Mouse (Mus musculus) neural tube, embryonic 15.5 days (tissue): ENCODE data around the gene Ly6g5b. TPM values are rescaled to one million over a fixed set of nuclear protein-coding genes. Genes with fewer than 3 reads are reported as not detected.

Source experiments
- ATAC-seq: fragments of 200-750 bp; cut with Nextera tagmentation; 2 replicates; pipeline ENCODE4 v1.8.0; 2017; ENCODE audit warnings: mild to moderate bottlenecking, moderate TSS enrichment, moderate library complexity; ENCODE audit not compliant: low FRiP score
- H3K27ac ChIP-seq: fragments of 300-500 bp; sonication (generic); replicated peaks from 2 replicates; pipeline ENCODE4 v1.5.1; 2015; ENCODE audit warnings: mild to moderate bottlenecking, inconsistent platforms
- H3K27me3 ChIP-seq: fragments of 300-500 bp; sonication (generic); replicated peaks from 2 replicates; pipeline ENCODE4 v1.6.1; 2015; ENCODE audit warnings: inconsistent platforms
- H3K36me3 ChIP-seq: fragments of 300-500 bp; sonication (generic); 2 replicates; pipeline ENCODE4 v1.6.1; 2015; ENCODE audit warnings: inconsistent platforms
- H3K4me1 ChIP-seq: fragments of 300-500 bp; sonication (generic); 2 replicates; pipeline ENCODE4 v1.6.1; 2015; ENCODE audit warnings: inconsistent platforms
- H3K4me2 ChIP-seq: fragments of 300-500 bp; sonication (generic); 2 replicates; pipeline ENCODE4 v1.6.1; 2015; ENCODE audit warnings: inconsistent platforms, mild to moderate bottlenecking, moderate library complexity
- H3K4me3 ChIP-seq: fragments of 300-500 bp; sonication (generic); replicated peaks from 2 replicates; pipeline ENCODE4 v1.5.1; 2015; ENCODE audit warnings: mild to moderate bottlenecking, inconsistent platforms
- H3K9ac ChIP-seq: fragments of 300-500 bp; sonication (generic); replicated peaks from 2 replicates; pipeline ENCODE4 v1.6.1; 2015; ENCODE audit warnings: mild to moderate bottlenecking, inconsistent platforms
- H3K9me3 ChIP-seq: fragments of 300-500 bp; sonication (generic); replicated peaks from 2 replicates; pipeline ENCODE4 v1.6.1; 2016; ENCODE audit warnings: inconsistent platforms
- WGBS: fragments of 180-500 bp; shearing (Covaris S2); methylation state at CpG from one replicate; pipeline ENCODE4 v1.1.7; 2015; ENCODE audit warnings: mixed read lengths; 5-methylcytosine and 5-hydroxymethylcytosine counted together
- polyA plus RNA-seq: library from polyadenylated mRNA; unstranded; fragments of >200 nt; fragmentation: Nextera tagmentation; extraction: Ambion mirVana; gene quantifications from 2 replicates; pipeline ENCODE4 v1.2.1, GENCODE M21; 2015

The Ly6g5b gene
- polyA plus RNA-seq: 1.0 and 1.5 TPM in 2 replicates

DNA sequence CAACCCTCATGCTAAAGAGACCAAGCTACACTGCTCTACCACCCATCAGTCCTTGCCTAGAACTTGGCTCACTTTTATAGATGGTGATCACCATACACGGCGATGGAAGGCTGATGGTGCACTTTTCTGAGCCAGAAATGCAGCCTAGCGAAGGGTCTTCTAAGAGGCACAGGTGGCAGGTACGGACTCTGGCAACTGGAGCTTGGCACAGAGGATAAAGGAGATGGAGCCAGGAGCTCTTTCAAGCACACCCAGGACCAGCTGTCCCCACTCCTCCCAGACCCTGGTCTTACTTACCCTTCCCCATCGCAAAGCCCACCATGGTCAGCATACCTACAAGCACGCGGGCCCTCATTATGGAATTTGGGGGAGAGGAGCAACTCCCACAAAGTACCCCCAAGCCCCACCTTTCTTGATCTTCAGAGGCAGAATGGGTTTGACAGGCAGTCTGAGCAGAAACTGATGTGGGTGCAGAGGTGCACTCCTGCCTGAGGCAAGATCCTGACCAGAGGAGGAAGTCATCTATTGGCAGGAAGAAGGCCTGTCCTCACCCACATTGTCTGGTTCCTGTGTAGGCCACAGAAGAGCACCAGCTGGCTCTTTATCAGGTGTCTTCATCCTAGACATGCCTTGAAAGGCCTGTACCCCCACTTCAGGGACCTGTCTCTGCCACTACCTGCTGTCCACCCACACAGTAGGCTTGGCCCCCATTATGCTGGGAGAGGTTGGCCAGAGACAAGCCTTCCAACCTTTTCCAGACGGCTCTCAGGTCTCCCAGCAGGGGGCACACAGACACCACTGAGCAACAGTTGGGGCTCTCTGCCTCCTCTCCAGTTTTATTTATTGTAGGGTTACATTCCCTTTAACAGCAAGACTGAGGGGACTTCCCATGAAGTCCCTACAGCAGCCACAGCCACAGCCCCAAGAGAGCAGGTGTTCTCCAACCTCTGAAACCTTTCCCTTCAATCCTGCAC, at the start of gene Ly6g5b:
TSS of gene Ly6g5b (minus strand) at position 383 of the 974 bp plus-strand sequence.
- H3K4me3 ChIP-seq: no peak within 1 kb of the TSS
- no peaks in the 10 kb centered on the region for H3K27me3 ChIP-seq
- peaks cover 54% of the 10 kb centered on the region for H3K36me3 ChIP-seq
- 85% methylated on average over 8 of the region's 8 CpGs for WGBS
- no peak within 1 kb of the TSS for H3K27ac ChIP-seq
- peaks cover 9% of the 10 kb centered on the region for H3K4me1 ChIP-seq
- ATAC-seq: no peak
- H3K9me3 ChIP-seq: no peaks in the 10 kb centered on the region
- no peak within 1 kb of the TSS for H3K9ac ChIP-seq
- no peak within 1 kb of the TSS for H3K4me2 ChIP-seq

DNA sequence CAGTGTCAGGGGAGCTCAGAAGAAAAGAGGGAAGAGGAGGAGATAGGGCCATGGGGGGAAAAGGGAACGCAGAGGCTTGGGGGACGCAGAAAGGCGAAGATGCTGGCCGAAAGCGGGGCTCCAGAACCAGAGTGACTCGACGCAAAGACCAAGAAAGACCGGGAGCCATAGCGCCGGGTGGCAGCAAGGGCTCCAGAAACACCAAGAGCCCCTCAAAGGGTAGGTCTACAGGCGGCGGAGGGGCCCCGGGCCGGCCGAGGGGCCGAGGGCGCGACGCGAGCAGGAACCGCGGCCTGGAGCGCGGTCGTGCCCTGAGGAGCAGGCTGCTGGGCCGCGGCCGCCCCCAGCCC, 49.0 kb upstream of the Ly6g5b start:
- peaks cover 30% of the 10 kb centered on the region for H3K36me3 ChIP-seq
- no peaks in the 10 kb centered on the region for H3K27me3 ChIP-seq
- H3K4me2 ChIP-seq: peak overlapping the region; percentile 95
- peak overlapping the region; percentile 93 for H3K27ac ChIP-seq
- no peak for ATAC-seq
- peak overlapping the region; percentile 99 for H3K4me3 ChIP-seq
- peak overlapping the region; percentile 100 for H3K9ac ChIP-seq
- H3K4me1 ChIP-seq: peaks cover 42% of the 10 kb centered on the region
- 0% methylated on average over 24 of the region's 28 CpGs for WGBS
- no peaks in the 10 kb centered on the region for H3K9me3 ChIP-seq

DNA sequence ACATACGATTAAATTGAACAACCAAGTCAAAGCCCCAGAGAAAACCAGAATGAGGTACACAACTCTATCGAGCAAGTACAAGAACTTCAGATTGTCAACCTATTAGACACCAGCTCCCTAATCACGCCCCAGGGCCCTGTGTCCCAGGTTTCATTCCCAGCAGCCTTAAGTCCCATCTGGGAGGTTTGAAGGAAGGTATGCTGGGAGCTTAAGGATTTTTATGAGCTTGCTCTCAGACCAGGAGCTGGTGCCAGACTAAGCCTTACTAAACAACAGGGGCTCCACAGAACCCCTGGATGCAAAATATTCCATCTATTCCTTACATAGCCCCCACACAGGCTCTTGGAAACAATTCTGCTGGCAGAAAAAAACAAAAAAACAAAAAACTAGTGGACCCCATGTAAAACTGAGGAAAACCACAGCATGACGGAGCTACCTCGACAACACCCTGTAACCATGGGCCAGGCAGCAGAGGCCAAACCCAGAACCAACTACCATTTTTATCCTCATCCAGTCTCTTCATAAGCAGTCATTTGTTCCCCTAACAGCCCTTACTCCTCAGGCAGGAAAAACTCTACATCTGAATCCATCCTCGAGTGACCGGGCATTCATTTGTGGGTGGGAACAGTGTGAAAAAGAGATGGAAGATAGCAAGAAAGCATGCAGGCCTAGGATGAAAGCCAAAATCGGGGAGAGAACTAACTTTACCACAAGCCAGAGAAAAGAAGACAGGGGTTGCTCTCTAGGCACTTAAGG, 48.3 kb upstream of the Ly6g5b start:
- peak overlapping the region; percentile 100 for H3K9ac ChIP-seq

DNA sequence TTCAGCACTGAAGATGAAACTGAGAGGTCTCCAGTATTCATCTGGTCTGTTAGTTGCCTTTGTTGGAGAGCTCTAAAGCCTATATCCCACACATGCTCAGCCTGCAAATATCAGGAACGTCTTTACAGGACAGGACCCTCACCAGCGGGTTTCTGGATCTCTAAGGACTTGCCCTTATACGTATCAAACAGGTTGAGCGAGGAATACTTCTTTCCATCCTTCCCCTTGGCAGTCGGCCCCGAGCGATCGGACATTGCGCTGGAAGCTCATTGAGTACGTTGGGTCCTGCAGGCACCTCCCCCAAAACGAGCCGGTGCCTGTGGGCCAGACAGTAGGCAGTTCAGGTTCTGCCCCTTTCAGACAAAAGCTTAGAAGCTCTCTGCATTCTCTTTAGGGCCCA, 47.5 kb upstream of the Ly6g5b start:
- Histone ChIP-seq H3K4me2 (peak overlapping the region; percentile 95), H3K27me3 (no peaks in the 10 kb centered on the region), H3K4me3 (peak overlapping the region; percentile 99), H3K4me1 (peaks cover 42% of the 10 kb centered on the region), H3K27ac (no peak overlapping the region), H3K36me3 (peaks cover 44% of the 10 kb centered on the region), H3K9ac (peak overlapping the region; percentile 100), H3K9me3 (no peaks in the 10 kb centered on the region)
- 43% methylated on average over 12 of the region's 12 CpGs for WGBS
- no peak for ATAC-seq

More for the DNA sequence above, 48.3 kb upstream of the Ly6g5b start:
- Histone ChIP-seq H3K36me3 (peaks cover 37% of the 10 kb centered on the region), H3K27me3 (no peaks in the 10 kb centered on the region), H3K4me3 (peak overlapping the region; percentile 99), H3K27ac (peak overlapping the region; percentile 93), H3K9me3 (no peaks in the 10 kb centered on the region), H3K4me1 (peaks cover 42% of the 10 kb centered on the region), H3K4me2 (peak overlapping the region; percentile 95)
- no peak for ATAC-seq
- 9% methylated on average over 8 of the region's 8 CpGs for WGBS

DNA sequence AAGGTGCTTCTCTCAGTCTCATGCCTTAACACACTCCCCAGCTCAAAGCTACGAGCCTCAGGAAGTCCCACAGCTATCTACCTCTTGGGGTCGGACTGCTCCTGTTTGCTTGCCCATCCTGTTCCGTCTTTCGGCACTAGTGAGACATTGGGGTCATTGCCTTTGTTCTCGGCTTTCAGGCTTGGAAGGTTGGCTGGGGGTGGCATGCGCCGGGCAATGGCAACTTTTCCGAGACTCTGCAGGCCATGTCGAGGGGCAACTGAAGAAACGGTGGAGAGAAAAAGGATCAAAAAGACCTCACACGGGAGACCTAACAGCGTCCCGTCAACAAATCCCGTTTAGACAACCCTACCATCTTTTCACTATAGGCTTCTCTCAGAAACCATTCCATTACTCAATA, 46.9 kb upstream of the Ly6g5b start:
- ATAC-seq: no peak
- H3K4me1 ChIP-seq: peaks cover 42% of the 10 kb centered on the region
- peak overlapping the region; percentile 100; the same call in 1 of the 2 replicates for H3K9ac ChIP-seq
- no peak overlapping the region for H3K27ac ChIP-seq
- H3K4me3 ChIP-seq: peak overlapping the region; percentile 99
- H3K27me3 ChIP-seq: no peaks in the 10 kb centered on the region
- H3K4me2 ChIP-seq: peak overlapping the region; percentile 95
- H3K9me3 ChIP-seq: no peaks in the 10 kb centered on the region
- 81% methylated on average over 14 of the region's 14 CpGs for WGBS
- H3K36me3 ChIP-seq: peaks cover 51% of the 10 kb centered on the region

DNA sequence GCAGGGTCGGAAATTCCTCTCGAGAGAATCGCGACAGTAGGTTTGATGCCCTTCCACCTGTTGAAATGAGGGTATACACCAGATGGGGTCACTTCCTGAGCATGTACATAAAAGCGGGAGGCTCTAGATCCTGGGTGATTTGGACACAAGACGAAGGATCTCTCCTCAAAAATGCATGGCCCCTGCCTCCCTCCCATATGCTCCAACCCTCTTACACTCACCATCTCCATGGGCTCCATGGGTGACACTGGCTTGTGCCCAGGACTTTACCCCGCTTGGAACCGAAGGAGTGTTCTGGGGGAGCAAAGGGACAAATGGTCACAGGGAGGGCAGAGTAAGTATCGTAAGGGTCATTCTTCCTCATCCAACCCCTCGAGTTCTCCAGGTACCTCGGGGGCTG, 46.2 kb upstream of the Ly6g5b start:
- WGBS: 79% methylated on average over 11 of the region's 11 CpGs
- no peaks in the 10 kb centered on the region for H3K27me3 ChIP-seq
- peaks cover 36% of the 10 kb centered on the region for H3K4me1 ChIP-seq
- H3K4me3 ChIP-seq: 0 out of 2 replicates have a peak overlapping the region, but pooled peaks have one; percentile 99
- H3K36me3 ChIP-seq: peaks cover 58% of the 10 kb centered on the region
- ATAC-seq: no peak
- no peak overlapping the region for H3K9ac ChIP-seq
- no peak overlapping the region for H3K27ac ChIP-seq
- H3K4me2 ChIP-seq: peak overlapping the region; percentile 95; the same call in 1 of the 2 replicates
- H3K9me3 ChIP-seq: no peaks in the 10 kb centered on the region

DNA sequence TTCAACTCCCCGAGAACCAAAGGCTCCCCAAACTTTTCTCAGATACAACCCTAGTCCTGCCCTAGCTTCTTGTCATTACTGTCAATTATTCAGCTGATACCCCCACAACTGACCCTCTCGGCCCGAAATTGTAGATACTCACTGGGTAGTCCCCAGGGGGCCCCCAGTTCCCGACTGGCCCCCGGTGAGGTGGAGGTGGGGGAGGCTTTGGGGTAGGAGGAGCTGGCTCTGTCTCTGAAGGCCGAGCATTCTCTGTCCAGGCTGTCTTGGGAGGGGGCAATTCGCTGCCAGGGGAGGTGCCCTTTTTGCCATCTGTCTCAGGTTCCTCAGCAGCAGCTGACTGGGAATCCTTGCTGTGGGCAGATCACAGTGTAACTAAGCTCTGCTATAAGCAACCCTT, 44.4 kb upstream of the Ly6g5b start:
- Histone ChIP-seq H3K4me3 (no peak overlapping the region), H3K9ac (no peak overlapping the region), H3K27me3 (no peaks in the 10 kb centered on the region), H3K4me1 (peaks cover 28% of the 10 kb centered on the region), H3K36me3 (peaks cover 75% of the 10 kb centered on the region), H3K9me3 (no peaks in the 10 kb centered on the region), H3K27ac (no peak overlapping the region), H3K4me2 (no peak overlapping the region)
- ATAC-seq: no peak
- WGBS: 86% methylated on average over 7 of the region's 7 CpGs

DNA sequence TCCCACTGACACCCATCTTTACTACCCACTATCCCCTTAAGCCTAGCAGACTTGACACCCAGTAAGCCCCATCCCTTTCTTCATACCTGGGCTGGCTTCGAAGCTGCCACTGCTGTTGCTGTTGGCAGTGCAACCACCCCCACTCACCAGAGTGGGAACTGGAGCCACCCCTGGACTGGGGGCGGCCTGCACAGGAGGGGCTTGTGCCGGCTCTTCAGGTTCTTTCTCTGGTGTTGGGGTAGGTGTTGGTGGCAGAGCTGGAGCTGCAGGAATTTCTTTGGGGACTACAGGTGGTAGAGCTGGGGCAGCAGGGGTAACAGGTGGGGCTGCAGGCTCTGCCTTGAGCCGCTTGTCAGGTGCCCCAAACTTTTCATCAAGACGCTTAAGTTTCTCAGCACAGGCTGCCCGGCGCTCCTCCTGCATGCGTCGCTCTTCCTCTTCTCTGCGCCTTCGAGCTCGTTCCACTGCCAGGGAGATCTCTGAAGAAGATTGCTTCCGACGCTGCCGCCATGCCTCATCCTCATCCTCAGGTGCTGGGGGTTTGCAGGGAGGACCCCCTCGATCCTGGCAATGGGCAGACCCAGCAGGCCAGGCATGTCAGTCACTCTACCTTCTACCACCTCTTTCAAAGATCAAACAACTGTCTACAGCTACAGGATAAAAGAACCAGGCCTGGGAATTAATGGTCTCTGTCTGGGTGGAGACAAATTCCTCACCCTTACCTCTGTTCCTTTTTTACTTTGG, 43.8 kb upstream of the Ly6g5b start:
- no peak overlapping the region for H3K4me2 ChIP-seq
- H3K4me1 ChIP-seq: peaks cover 28% of the 10 kb centered on the region
- no peak for ATAC-seq
- no peak overlapping the region for H3K27ac ChIP-seq
- H3K9ac ChIP-seq: no peak overlapping the region
- no peak overlapping the region for H3K4me3 ChIP-seq
- peaks cover 82% of the 10 kb centered on the region for H3K36me3 ChIP-seq
- no peaks in the 10 kb centered on the region for H3K27me3 ChIP-seq
- no peaks in the 10 kb centered on the region for H3K9me3 ChIP-seq
- WGBS: 95% methylated on average over 16 of the region's 16 CpGs

DNA sequence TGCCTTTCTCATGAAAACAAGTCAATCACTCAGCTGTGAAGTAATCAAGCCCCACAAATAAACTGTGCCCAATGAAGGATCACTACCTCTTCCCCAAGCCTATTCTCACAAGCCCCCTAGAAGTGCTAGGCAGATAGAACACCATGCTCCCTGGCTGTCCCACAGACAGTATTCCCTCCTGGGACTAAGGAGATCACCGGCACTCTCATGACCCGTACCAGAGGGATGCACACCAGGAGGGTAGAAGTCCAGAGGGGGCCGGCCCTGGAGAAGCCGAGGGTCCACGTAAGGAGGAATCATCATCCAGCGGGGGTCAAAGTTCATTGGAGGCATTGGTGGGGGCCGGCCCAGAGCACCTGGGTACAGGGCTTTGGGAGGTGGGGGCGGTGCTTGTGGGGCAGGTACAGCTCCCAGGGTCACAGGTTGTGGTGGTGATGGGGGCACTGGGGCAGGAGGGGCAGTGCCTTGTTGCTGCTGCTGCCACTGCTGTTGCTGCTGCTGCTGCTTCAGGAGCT, 42.5 kb upstream of the Ly6g5b start:
- peaks cover 95% of the 10 kb centered on the region for H3K36me3 ChIP-seq
- ATAC-seq: no peak
- 95% methylated on average over 8 of the region's 8 CpGs for WGBS
- no peaks in the 10 kb centered on the region for H3K9me3 ChIP-seq
- no peaks in the 10 kb centered on the region for H3K27me3 ChIP-seq
- peaks cover 19% of the 10 kb centered on the region for H3K4me1 ChIP-seq
- no peak overlapping the region for H3K9ac ChIP-seq
- no peak overlapping the region for H3K27ac ChIP-seq
- no peak overlapping the region for H3K4me2 ChIP-seq
- H3K4me3 ChIP-seq: no peak overlapping the region

DNA sequence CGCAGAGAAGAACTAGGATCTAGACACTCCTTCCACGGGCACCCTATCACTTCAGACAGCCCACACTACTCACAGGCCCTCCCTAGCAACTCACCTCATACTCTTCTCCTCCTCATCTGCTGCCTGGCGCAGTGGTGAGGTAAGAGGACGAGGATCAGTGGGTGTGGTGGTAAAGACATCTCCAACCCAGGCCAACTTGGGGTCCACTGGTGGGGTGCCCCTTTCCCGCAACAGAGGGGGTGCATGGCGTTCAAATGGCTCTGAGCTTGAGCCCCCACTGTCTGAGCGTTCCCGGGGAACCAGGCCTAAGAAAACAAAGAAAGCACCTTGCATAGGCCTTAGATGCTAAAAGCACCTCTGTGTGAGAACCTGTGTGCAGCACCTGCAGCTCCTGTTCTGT, 42.0 kb upstream of the Ly6g5b start:
- Histone ChIP-seq H3K4me2 (no peak overlapping the region), H3K9ac (no peak overlapping the region), H3K36me3 (peaks cover 99% of the 10 kb centered on the region), H3K4me1 (peaks cover 14% of the 10 kb centered on the region), H3K9me3 (no peaks in the 10 kb centered on the region), H3K4me3 (no peak overlapping the region), H3K27me3 (no peaks in the 10 kb centered on the region), H3K27ac (no peak overlapping the region)
- no peak for ATAC-seq
- WGBS: 94% methylated on average over 8 of the region's 8 CpGs
